In the genomic region with DNA sequence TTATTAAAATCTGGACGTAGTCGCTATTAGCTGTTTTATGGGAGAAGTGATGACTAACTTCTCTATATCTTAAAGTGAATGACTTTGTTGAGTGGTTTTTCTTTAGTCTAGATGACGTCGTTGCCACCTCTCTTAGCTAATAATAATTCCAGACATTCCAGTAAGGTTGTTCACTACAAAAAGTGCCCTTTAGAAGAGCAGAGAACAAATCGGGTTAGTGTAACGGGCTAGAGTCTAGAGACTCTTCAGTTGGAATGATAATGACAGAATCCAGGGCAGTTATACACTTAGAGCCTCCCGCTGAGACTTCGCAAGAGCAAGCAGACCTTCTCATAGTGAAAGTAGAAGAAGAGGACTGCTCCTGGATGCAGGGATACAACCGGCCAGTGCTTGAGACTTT, we compare ENCODE assay signal across 8 mouse cellular contexts. TPM values are rescaled to one million over a fixed set of nuclear protein-coding genes. Genes with fewer than 3 reads are reported as not detected.
DNase-seq lines count a peak whose midpoint lies in the region; ATAC-seq lines count a peak whose summit lies in the region.

No protein-coding gene starts in this region.

- H3K9me3 ChIP-seq in heart, embryonic 13.5 days, result no peaks in the 10 kb centered on the region
- no peaks in the 10 kb centered on the region for H3K9me3 ChIP-seq in hindbrain, embryonic 15.5 days
- H3K9me3 ChIP-seq in midbrain, embryonic 12.5 days, result no peaks in the 10 kb centered on the region

- H3K4me1 ChIP-seq in heart, embryonic 13.5 days, result peaks cover 31% of the 10 kb centered on the region
- peaks cover 25% of the 10 kb centered on the region for H3K4me1 ChIP-seq in hindbrain, embryonic 15.5 days (replicated peaks)
- peaks cover 23% of the 10 kb centered on the region for H3K4me1 ChIP-seq in midbrain, embryonic 12.5 days

- H3K36me3 ChIP-seq in heart, embryonic 13.5 days, result peaks cover 32% of the 10 kb centered on the region
- peaks cover 4% of the 10 kb centered on the region; the same call in 1 of the 2 replicates for H3K36me3 ChIP-seq in hindbrain, embryonic 15.5 days
- H3K36me3 ChIP-seq in midbrain, embryonic 12.5 days, result peaks cover 18% of the 10 kb centered on the region

- no peak for ATAC-seq in heart, embryonic 13.5 days (ENCODE audit: extremely low read depth, insufficient number of reproducible peaks, low FRiP score, low TSS enrichment)
- no peak for ATAC-seq in hindbrain, embryonic 15.5 days (ENCODE audit: low FRiP score, low read depth)
- ATAC-seq in midbrain, embryonic 12.5 days (ENCODE audit: low FRiP score, low read depth), result no peak

- 8% methylated on average over 9 of the region's 9 CpGs for WGBS in heart, embryonic 13.5 days
- 25% methylated on average over 9 of the region's 9 CpGs for WGBS in hindbrain, embryonic 15.5 days
- WGBS in midbrain, embryonic 12.5 days, result 28% methylated on average over 9 of the region's 9 CpGs

- H3K9ac ChIP-seq in heart, embryonic 13.5 days, result peak overlapping the region; percentile 85
- H3K9ac ChIP-seq in hindbrain, embryonic 15.5 days, result peak overlapping the region; percentile 49
- H3K9ac ChIP-seq in midbrain, embryonic 12.5 days (replicated peaks), result peak overlapping the region; percentile 51; the same call in 1 of the 2 replicates

- intact Hi-C loops in heart, postnatal 25 days (cut with DNase I), result loop anchor here (2.0 kb wide), 1 partner anchor 24 kb away; no protein-coding TSS in a partner anchor
- intact Hi-C loops in left cerebral cortex, postnatal 4 days (cut with DNase I), result no loop called here

- H3K4me3 ChIP-seq in heart, embryonic 13.5 days, result peak overlapping the region; percentile 74
- H3K4me3 ChIP-seq in hindbrain, embryonic 15.5 days, result peak overlapping the region; percentile 52
- peak overlapping the region; percentile 62 for H3K4me3 ChIP-seq in midbrain, embryonic 12.5 days

- H3K4me2 ChIP-seq in heart, embryonic 13.5 days, result peak overlapping the region; percentile 80
- H3K4me2 ChIP-seq in hindbrain, embryonic 15.5 days, result peak overlapping the region; percentile 63
- H3K4me2 ChIP-seq in midbrain, embryonic 12.5 days (replicated peaks), result peak overlapping the region; percentile 59

- H3K27ac ChIP-seq in heart, embryonic 13.5 days (replicated peaks), result peak overlapping the region; percentile 95
- H3K27ac ChIP-seq in hindbrain, embryonic 15.5 days (replicated peaks), result no peak overlapping the region
- H3K27ac ChIP-seq in midbrain, embryonic 12.5 days (replicated peaks), result no peak overlapping the region

- no peaks in the 10 kb centered on the region for H3K27me3 ChIP-seq in heart, embryonic 13.5 days (replicated peaks)
- H3K27me3 ChIP-seq in hindbrain, embryonic 15.5 days, result no peaks in the 10 kb centered on the region
- no peaks in the 10 kb centered on the region for H3K27me3 ChIP-seq in midbrain, embryonic 12.5 days

- no peak for DNase-seq in heart, postnatal 25 days (ENCODE audit: low spot score)
- DNase-seq in adipocyte (ENCODE audit: low spot score), result peak; percentile 38
- no peak for DNase-seq in thymus, adult 18-20 months
- no peak for DNase-seq in cerebellum, postnatal 4 days (ENCODE audit: low spot score in 2 of 2)
- DNase-seq in left cerebral cortex, postnatal 4 days, result no peak

RNA-seq across cellular contexts. Expression of a gene that starts 0.7 kb away (rescaled TPM):
- polyA plus RNA-seq in heart, embryonic 13.5 days (2015; fragmentation: Nextera tagmentation; extraction: Ambion mirVana), result 9.5 and 10.9 TPM in 2 replicates
- 10 to 100 TPM in 1 of 2 experiments, 1 to 10 TPM in 1; 9.4 to 11.0 TPM for total RNA-seq in heart, postnatal 25 days (2021)
- polyA plus RNA-seq in hindbrain, embryonic 15.5 days (2015; fragmentation: Nextera tagmentation; extraction: Ambion mirVana), result 13.8 and 15.3 TPM in 2 replicates
- polyA plus RNA-seq in midbrain, embryonic 12.5 days (2016; fragmentation: Nextera tagmentation; extraction: Ambion mirVana), result 21.0 and 21.1 TPM in 2 replicates
- total RNA-seq in left cerebral cortex, postnatal 4 days (2021), result 10 to 100 TPM; 15.5 to 16.0 TPM

RNA-seq across cellular contexts. Expression of a gene that starts 3.4 kb away (rescaled TPM):
- polyA plus RNA-seq in heart, embryonic 13.5 days (2015; fragmentation: Nextera tagmentation; extraction: Ambion mirVana), result 6.8 and 6.9 TPM in 2 replicates
- 1 to 10 TPM; 6.2 to 7.2 TPM for total RNA-seq in heart, postnatal 25 days (2021)
- polyA plus RNA-seq in hindbrain, embryonic 15.5 days (2015; fragmentation: Nextera tagmentation; extraction: Ambion mirVana), result 13.1 and 14.4 TPM in 2 replicates
- polyA plus RNA-seq in midbrain, embryonic 12.5 days (2016; fragmentation: Nextera tagmentation; extraction: Ambion mirVana), result 10.9 TPM in 2 replicates
- total RNA-seq in left cerebral cortex, postnatal 4 days (2021), result 1 to 10 TPM; 6.4 to 7.5 TPM

RNA-seq across cellular contexts. Expression of a gene that starts 13.2 kb away (rescaled TPM):
- 1,195 and 1,380 TPM in 2 replicates for polyA plus RNA-seq in heart, embryonic 13.5 days (2015; fragmentation: Nextera tagmentation; extraction: Ambion mirVana)
- total RNA-seq in heart, postnatal 25 days (2021), result 1,000 to 10,000 TPM; 1,052 to 1,137 TPM
- 716 and 780 TPM in 2 replicates for polyA plus RNA-seq in hindbrain, embryonic 15.5 days (2015; fragmentation: Nextera tagmentation; extraction: Ambion mirVana)
- 525 and 533 TPM in 2 replicates for polyA plus RNA-seq in midbrain, embryonic 12.5 days (2016; fragmentation: Nextera tagmentation; extraction: Ambion mirVana)
- 100 to 1,000 TPM; 213 to 222 TPM for total RNA-seq in left cerebral cortex, postnatal 4 days (2021)

RNA-seq across cellular contexts. Expression of a gene that starts 26.5 kb away (rescaled TPM):
- 26.0 and 30.0 TPM in 2 replicates for polyA plus RNA-seq in heart, embryonic 13.5 days (2015; fragmentation: Nextera tagmentation; extraction: Ambion mirVana)
- 10 to 100 TPM; 26.1 to 28.0 TPM for total RNA-seq in heart, postnatal 25 days (2021)
- polyA plus RNA-seq in hindbrain, embryonic 15.5 days (2015; fragmentation: Nextera tagmentation; extraction: Ambion mirVana), result 29.0 and 31.6 TPM in 2 replicates
- polyA plus RNA-seq in midbrain, embryonic 12.5 days (2016; fragmentation: Nextera tagmentation; extraction: Ambion mirVana), result 43.4 and 45.9 TPM in 2 replicates
- 10 to 100 TPM; 25.5 to 28.9 TPM for total RNA-seq in left cerebral cortex, postnatal 4 days (2021)

RNA-seq across cellular contexts. Expression of a gene that starts 38.0 kb away (rescaled TPM):
- polyA plus RNA-seq in heart, embryonic 13.5 days (2015; fragmentation: Nextera tagmentation; extraction: Ambion mirVana), result 27.4 and 28.8 TPM in 2 replicates
- 10 to 100 TPM in 1 of 2 experiments, 1 to 10 TPM in 1; 9.6 to 11.1 TPM for total RNA-seq in heart, postnatal 25 days (2021)
- polyA plus RNA-seq in hindbrain, embryonic 15.5 days (2015; fragmentation: Nextera tagmentation; extraction: Ambion mirVana), result 47.3 and 49.7 TPM in 2 replicates
- 65.1 and 65.4 TPM in 2 replicates for polyA plus RNA-seq in midbrain, embryonic 12.5 days (2016; fragmentation: Nextera tagmentation; extraction: Ambion mirVana)
- total RNA-seq in left cerebral cortex, postnatal 4 days (2021), result 10 to 100 TPM; 35.2 to 36.4 TPM
